Mouse (Mus musculus) ES-Bruce4 (cell line): ENCODE data around the gene Ube2e2. TPM values are rescaled to one million over a fixed set of nuclear protein-coding genes. Genes with fewer than 3 reads are reported as not detected.

Source experiments
- H3K27ac ChIP-seq: 2 replicates; pipeline ENCODE4 v1.5.1; 2012; ENCODE audit warnings: low read length, inconsistent platforms; ENCODE audit not compliant: insufficient read depth
- H3K27me3 ChIP-seq: 2 replicates; pipeline ENCODE4 v1.6.1; 2012; ENCODE audit warnings: mild to moderate bottlenecking, low read length, inconsistent platforms; ENCODE audit not compliant: control insufficient read depth, poor library complexity, insufficient read depth, severe bottlenecking
- H3K36me3 ChIP-seq: 2 replicates; pipeline ENCODE4 v1.6.1; 2012; ENCODE audit warnings: inconsistent platforms, mild to moderate bottlenecking, low read length, moderate library complexity; ENCODE audit not compliant: control insufficient read depth, poor library complexity, insufficient read depth, severe bottlenecking
- H3K4me1 ChIP-seq: one replicate; pipeline ENCODE4 v1.8.1; 2011; ENCODE audit warnings: low read length; ENCODE audit not compliant: control insufficient read depth, insufficient read depth
- H3K4me3 ChIP-seq: 2 replicates; pipeline ENCODE4 v1.5.1; 2011; ENCODE audit warnings: low read depth, mild to moderate bottlenecking, low read length
- H3K9ac ChIP-seq: 2 replicates; pipeline ENCODE4 v1.6.1; 2012; ENCODE audit warnings: low read depth, mild to moderate bottlenecking, inconsistent platforms; ENCODE audit not compliant: poor library complexity, severe bottlenecking
- H3K9me3 ChIP-seq: replicated peaks from 2 replicates; pipeline ENCODE4 v1.6.1; 2012; ENCODE audit warnings: mild to moderate bottlenecking, low read length, inconsistent platforms; ENCODE audit not compliant: control insufficient read depth, poor library complexity, insufficient read depth, severe bottlenecking
- CTCF ChIP-seq: IDR thresholded peaks from one replicate; pipeline ENCODE4 v1.8.1; 2011; ENCODE audit warnings: low read depth, low read length
- EP300 ChIP-seq: IDR thresholded peaks from 2 replicates; pipeline ENCODE4 v1.6.1; 2011; ENCODE audit warnings: low read depth, low read length; ENCODE audit not compliant: insufficient read depth
- POLR2A ChIP-seq: IDR thresholded peaks from one replicate; pipeline ENCODE4 v1.8.1; 2011; ENCODE audit warnings: low read length; ENCODE audit not compliant: insufficient read depth
- polyA plus RNA-seq: library from polyadenylated mRNA; stranded (reverse); fragments of >200 nt; gene quantifications from 2 replicates; pipeline ENCODE4 v1.2.4, GENCODE M21; 2011; ENCODE audit warnings: low read depth; ENCODE audit not compliant: missing spikeins, insufficient read depth, insufficient read length

Ube2e2 gene
- polyA plus RNA-seq, 1 experiment: 19.2 TPM

- Histone ChIP-seq H3K27ac (no peak overlapping the region), H3K9ac (no peak overlapping the region), H3K36me3 (no peaks in the 10 kb centered on the region), H3K9me3 (no peaks in the 10 kb centered on the region), H3K27me3 (no peaks in the 10 kb centered on the region), H3K4me3 (no peak overlapping the region), H3K4me1 (no peaks in the 10 kb centered on the region)
- TF ChIP-seq CTCF (no peak), EP300 (no peak), POLR2A (no peak)
Measured at GRCm38 (mm10) chr14:18758595-18759532, 135.2 kb downstream of the Ube2e2 start.

- TF ChIP-seq POLR2A (no peak), EP300 (no peak), CTCF (no peak)
- no peak overlapping the region for H3K4me3 ChIP-seq
Measured at GRCm38 (mm10) chr14:18758003-18758402, 136.1 kb downstream of the Ube2e2 start.

GRCm38 (mm10) chr14:18755410-18755809 is 138.7 kb downstream of the Ube2e2 start:
- H3K9ac ChIP-seq: no peak overlapping the region
- TF ChIP-seq CTCF (no peak), EP300 (no peak), POLR2A (no peak)
- no peak overlapping the region for H3K4me3 ChIP-seq
- H3K27me3 ChIP-seq: no peaks in the 10 kb centered on the region
- no peaks in the 10 kb centered on the region for H3K4me1 ChIP-seq
- H3K9me3 ChIP-seq: no peaks in the 10 kb centered on the region
- H3K36me3 ChIP-seq: no peaks in the 10 kb centered on the region
- H3K27ac ChIP-seq: no peak overlapping the region

More at GRCm38 (mm10) chr14:18758003-18758402, 136.1 kb downstream of the Ube2e2 start:
- Histone ChIP-seq H3K36me3 (no peaks in the 10 kb centered on the region), H3K4me1 (no peaks in the 10 kb centered on the region), H3K27ac (no peak overlapping the region), H3K27me3 (no peaks in the 10 kb centered on the region), H3K9ac (no peak overlapping the region), H3K9me3 (no peaks in the 10 kb centered on the region)

DNA sequence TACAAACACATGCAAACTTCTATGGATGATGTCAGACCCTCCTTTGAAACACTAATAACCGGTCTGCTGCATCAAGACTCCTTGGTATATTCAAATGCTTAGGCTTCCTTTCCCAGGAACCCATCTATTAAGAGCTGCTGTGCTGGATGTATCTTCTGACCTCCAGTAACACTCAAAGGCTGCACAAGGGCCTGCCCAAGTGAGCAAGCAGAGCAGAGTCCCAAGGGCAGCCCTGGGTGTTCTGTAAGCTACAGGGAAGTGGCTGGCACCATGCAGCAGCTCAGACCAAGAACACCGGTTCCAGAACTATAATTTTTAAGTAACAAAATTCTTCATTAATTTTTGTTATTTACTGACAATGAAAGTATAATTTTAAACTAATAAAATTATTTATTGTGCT is 139.5 kb downstream of the Ube2e2 start:
- no peaks in the 10 kb centered on the region for H3K36me3 ChIP-seq
- no peaks in the 10 kb centered on the region for H3K9me3 ChIP-seq
- H3K4me1 ChIP-seq: no peaks in the 10 kb centered on the region
- H3K27ac ChIP-seq: no peak overlapping the region
- H3K9ac ChIP-seq: no peak overlapping the region
- no peak overlapping the region for H3K4me3 ChIP-seq
- no peaks in the 10 kb centered on the region for H3K27me3 ChIP-seq
- no peak for TF ChIP-seq EP300
- TF ChIP-seq CTCF: no peak
- TF ChIP-seq POLR2A: no peak

GRCm38 (mm10) chr14:18754001-18754400 is 140.1 kb downstream of the Ube2e2 start:
- Histone ChIP-seq H3K9ac (no peak overlapping the region), H3K27ac (no peak overlapping the region), H3K4me1 (no peaks in the 10 kb centered on the region), H3K36me3 (no peaks in the 10 kb centered on the region), H3K4me3 (no peak overlapping the region), H3K27me3 (no peaks in the 10 kb centered on the region), H3K9me3 (no peaks in the 10 kb centered on the region)
- TF ChIP-seq POLR2A (no peak), EP300 (no peak), CTCF (no peak)

- Histone ChIP-seq H3K36me3 (no peaks in the 10 kb centered on the region), H3K4me3 (no peak overlapping the region), H3K9ac (no peak overlapping the region), H3K4me1 (no peaks in the 10 kb centered on the region), H3K9me3 (no peaks in the 10 kb centered on the region), H3K27me3 (no peaks in the 10 kb centered on the region), H3K27ac (no peak overlapping the region)
- TF ChIP-seq CTCF: no peak
- TF ChIP-seq POLR2A: no peak
- TF ChIP-seq EP300: no peak
Measured at GRCm38 (mm10) chr14:18731154-18731553, 162.9 kb downstream of the Ube2e2 start.
